Mouse (Mus musculus): ENCODE results near the gene Sf3a2.

The Sf3a2 gene

DNA sequence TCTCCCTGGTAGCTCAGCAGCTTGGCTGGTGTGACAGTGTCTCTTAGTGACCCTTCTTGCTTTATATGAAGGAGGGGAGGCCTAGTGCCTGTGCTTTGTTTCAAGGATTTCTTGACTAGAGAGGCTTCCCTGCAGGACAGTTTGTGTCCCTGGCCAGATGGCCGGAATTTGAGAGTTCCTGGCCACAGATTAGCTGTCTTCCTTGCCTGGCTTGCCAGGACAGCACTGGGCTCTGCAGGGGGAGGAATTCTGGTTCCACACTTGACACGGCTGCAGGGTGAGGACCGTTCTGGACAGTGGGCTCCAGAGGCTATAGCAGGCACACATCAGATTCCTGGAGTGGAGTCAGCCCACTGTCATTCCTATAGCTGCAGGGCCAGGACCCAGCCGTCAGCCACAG is 22.3 kb upstream of the Sf3a2 start:
- no peak for DNase-seq (ENCODE audit: low spot score)

DNA sequence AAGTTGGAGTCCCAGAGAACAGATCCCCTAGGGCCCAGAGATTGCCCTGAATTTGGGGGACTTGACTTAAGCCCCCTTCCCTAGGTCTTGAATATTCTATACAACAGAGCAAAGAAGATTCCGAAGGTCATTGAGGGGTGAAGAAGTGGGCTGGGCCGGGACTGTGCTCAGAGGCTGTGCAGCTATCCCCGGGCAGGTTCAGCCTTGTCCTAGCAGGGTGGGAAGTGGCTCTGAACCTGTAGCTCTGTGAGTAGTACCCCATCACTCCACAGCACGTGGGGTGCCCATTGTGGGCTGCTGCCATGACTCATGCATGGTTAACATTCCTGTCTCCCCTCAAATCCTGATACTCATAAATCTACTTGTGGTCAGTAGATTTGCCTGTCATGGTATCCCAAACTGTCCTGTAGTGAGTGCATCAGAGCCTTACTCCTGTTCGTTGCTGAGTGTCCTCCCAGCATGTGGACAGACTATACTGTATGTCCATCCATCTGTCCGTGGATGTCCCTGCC is 21.6 kb upstream of the Sf3a2 start:
- DNase-seq (ENCODE audit: low spot score), result no peak

DNA sequence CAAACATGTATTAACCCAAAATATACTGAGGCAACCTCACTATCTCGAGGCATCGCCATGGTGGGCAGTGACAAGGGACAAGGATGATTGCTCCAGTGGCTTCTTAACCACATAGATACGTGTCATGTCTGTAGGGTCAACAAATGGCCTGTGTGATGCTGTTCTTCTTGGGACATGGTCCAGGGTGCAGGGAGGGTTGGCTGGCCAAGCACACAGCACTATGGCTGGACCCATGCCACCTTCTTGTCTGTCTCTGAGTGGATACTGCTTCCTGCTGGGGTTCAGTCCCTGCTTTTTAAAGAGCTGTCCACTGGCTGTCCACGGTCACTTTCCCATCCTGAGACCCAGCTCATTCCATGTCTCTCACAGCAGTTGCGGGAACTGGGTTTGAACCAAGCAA is 20.9 kb upstream of the Sf3a2 start:
- no peak for DNase-seq (ENCODE audit: low spot score)

DNA sequence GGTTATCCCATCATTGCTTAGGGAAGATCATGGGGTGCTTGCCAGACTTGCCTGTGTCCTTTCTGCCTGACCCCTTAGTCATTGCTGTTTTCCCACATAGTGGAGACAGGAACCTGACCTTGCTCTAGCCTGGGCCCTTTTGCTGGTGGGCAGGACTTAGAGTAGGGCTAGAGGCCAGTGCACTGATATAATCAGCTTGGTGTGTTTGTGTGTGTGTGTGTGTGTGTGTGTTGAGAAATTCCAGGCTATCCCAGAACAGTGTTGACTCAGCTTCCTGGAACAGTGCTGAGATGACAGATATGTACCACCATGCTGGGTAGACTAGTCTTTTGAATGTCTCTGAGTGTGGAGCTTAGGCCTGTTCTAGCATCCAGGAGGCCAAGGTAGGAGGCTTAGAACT is 18.4 kb upstream of the Sf3a2 start:
- DNase-seq (ENCODE audit: low spot score), result no peak

DNA sequence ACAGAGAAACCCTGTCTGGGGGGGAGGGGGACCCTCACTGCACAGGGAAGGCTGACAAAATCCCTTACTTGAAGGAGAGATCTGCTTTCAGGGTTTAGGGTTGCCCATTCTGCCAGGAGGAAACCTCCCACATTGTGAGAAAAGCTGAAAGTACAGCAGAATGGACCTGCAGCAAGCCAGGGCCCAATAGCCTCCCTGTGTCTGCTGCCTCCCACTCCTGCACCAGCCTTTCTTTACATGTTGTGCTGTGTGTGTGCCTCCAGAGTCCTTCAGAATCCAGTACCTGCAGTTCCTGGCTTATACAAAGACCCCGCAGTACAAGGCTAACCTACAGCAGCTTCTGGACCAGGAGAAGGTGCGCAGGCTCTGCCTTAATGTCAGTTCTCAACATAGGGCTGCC is 13.7 kb upstream of the Sf3a2 start:
- DNase-seq (ENCODE audit: low spot score), result no peak

- no peak for DNase-seq (ENCODE audit: low spot score)
Measured at GRCm38 (mm10) chr10:80784871-80785270, 13.1 kb upstream of the Sf3a2 start.

GRCm38 (mm10) chr10:80785963-80786362 is 12.0 kb upstream of the Sf3a2 start:
- DNase-seq (ENCODE audit: low spot score), result no peak

- no peak for DNase-seq (ENCODE audit: low spot score)
Measured at GRCm38 (mm10) chr10:80787517-80787916, 10.5 kb upstream of the Sf3a2 start.

DNA sequence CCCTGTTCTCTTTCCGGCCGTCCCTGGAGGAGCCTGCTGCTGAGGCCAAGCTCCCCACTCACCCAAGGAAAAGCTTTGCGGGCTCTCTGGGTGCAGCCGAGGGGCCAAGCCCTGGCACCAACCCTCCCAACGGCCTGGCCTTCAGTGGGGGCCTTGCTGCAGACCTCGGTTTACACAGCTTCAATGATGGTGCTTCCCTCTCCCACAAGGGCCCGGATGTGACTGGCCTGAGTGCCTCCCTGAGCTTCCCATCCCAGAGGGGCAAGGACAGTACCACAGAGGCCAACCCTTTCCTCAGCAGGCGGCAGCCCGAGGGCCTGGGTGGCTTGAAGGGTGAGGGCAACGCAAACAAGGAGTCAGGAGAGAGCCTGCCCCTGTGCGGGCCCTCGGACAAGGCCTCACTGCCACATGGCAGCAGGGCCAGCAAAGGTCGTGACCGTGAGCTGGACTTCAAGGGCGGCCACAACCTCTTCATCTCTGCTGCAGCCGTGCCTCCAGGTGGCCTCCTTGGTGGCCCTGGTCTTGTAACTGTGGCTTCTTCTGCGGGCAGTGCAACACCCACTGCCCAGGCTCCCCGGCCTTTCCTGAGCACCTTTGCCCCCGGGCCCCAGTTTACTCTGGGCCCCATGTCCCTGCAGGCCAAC is 7.1 kb upstream of the Sf3a2 start:
- DNase-seq (ENCODE audit: low spot score), result no peak

- no peak for DNase-seq (ENCODE audit: low spot score)
Measured at GRCm38 (mm10) chr10:80791476-80792174, 6.4 kb upstream of the Sf3a2 start.

GRCm38 (mm10) chr10:80792175-80793032 is 5.6 kb upstream of the Sf3a2 start:
- no peak for DNase-seq (ENCODE audit: low spot score)

- no peak for DNase-seq (ENCODE audit: low spot score)
Measured at GRCm38 (mm10) chr10:80793033-80793784, 4.8 kb upstream of the Sf3a2 start.

GRCm38 (mm10) chr10:80793803-80794202 is 4.2 kb upstream of the Sf3a2 start:
- no peak for DNase-seq (ENCODE audit: low spot score)

DNA sequence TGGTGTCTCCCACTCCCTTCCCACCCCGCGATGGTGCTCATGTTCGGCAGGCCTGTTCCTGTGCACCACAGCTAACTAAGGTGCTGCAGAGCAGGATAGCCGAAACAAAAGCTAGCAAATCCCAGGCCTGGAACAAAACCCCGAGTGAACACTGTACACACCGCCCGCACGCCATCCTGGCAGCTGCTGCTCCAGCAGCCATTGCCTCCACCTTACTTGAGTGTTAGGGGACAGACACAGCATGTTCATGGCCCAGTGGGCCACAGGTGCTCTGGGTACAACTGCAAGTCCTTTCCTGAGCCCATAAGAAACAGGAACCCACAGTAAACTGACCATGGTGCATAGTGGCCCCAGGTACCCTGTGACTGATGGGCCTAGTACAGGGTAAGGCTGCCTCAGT is 3.2 kb upstream of the Sf3a2 start:
- no peak for DNase-seq (ENCODE audit: low spot score)

DNA sequence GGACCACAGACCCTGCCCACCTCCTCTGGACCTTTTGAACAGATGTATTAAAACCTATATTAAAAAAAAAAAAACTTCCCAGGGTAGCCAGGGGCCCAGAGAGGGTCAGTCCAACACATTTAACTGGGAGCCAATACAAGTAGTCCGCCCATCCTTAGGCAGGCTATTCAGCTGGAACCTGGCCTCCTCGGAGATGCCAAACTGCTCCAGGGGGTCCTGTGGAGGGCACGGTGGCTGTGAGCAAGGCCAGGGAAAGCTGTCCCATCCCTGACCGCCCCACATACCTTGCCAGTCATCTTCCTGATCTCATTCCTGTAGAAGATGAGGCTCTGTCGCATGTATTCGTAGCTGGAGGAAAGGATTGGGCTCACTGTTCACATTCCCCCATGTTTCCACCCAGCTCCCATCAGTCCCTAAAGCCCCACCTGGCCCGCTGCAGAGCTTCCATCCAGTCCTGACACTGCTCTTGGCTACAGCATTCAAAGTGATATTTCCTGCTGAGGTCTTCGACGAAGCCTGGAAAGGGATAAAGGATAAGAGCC is 1.6 kb upstream of the Sf3a2 start:
- DNase-seq (ENCODE audit: low spot score), result no peak

DNA sequence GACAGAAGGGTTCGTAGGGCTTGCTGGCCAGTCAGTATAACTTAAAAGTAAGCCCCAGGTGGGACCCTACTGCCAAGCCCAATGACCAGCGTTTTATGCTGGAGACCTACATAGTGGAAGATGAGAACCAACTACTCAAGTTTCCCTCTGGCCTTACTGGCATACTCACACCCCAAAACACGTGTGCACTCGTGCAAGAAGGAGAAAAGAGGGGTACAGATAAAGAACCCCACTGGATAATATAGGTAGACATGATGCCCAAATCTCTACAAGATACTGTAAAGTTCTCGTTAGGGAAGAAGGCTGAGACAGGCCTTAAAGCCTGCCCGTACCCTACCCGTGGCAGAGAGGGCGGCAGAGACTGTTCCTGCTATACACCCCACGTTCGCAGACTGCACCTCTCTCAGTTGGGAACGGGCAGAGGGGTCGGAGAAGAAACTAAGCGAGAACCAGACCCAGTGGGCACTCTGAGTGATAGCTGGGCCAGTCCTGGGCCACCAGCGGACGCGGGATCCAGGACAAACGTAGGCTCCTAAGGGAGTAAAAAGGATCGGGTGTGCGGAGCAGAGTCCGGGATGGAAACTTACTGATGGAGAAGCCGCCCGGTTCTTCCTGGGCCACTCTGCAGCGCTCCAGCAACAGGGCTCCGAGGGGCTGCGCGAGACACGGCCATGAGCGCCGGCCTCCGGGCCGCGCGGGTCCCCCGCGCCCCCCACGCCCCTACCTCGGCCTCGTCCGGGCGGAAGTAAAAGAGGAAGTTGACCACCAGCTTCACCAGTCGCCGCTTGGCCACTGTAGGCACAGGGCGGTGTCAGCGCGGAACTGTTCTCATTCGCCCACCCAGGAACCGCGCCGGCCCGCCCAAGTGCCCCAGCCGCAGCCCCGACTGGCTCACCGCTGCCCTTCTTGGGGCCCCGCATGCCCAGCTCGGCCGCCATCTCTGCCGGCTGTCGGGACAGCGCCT is 530 bp upstream of the Sf3a2 start:
- DNase-seq (ENCODE audit: low spot score), result peak; percentile 21

DNA sequence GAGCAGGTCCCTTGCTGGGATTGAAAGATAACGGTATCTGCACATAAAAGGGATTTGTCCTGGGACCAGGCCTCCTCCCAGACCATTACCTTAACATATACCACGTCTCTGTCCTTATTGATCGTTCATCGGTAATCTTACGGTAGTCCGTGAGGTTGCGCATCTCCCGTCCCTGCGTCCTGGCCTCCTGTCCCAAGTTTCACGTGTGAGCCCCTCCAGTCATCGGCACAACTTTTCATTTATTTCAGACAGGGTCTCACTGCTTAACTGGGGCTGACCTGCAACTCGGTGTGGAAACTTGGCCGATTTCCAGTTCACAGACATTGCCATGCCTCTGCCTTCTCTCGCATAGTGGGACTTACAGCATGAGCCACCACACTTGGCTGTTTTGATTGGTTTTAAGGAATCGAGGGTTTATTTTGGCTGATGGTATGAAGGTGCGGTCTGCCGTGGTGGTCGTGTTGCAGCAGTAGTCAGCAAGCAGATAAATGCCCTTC is 1.1 kb downstream of the Sf3a2 start:
- no peak for DNase-seq (ENCODE audit: low spot score)

- DNase-seq (ENCODE audit: low spot score), result no peak
Measured at GRCm38 (mm10) chr10:80802204-80802912, 4.4 kb downstream of the Sf3a2 start.

GRCm38 (mm10) chr10:80802996-80803395 is 5.0 kb downstream of the Sf3a2 start:
- DNase-seq (ENCODE audit: low spot score), result no peak

DNA sequence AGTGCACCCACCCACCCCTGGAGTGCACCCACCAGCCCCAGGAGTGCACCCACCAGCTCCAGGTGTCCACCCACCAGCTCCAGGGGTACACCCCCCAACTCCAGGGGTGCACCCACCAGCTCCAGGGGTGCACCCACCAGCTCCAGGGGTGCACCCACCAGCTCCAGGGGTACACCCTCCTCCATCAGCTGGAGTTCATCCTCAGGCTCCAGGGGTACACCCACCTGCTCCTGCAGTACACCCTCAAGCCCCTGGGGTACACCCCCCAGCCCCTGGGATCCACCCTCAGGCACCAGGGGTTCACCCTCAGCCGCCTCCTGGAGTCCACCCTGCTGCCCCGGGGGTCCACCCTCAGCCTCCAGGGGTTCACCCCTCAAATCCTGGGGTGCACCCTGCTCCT is 6.3 kb downstream of the Sf3a2 start:
- DNase-seq (ENCODE audit: low spot score), result no peak
